Mouse (Mus musculus) ES-E14 (cell line): ENCODE results near the gene Slc17a9.

Source experiments
- MAFK ChIP-seq: IDR thresholded peaks from 2 replicates; pipeline ENCODE4 v1.6.1; 2014; ENCODE audit warnings: mild to moderate bottlenecking, low read depth, low read length, inconsistent platforms; ENCODE audit not compliant: insufficient read depth
- ZC3H11A ChIP-seq: IDR thresholded peaks from 2 replicates; pipeline ENCODE4 v1.6.1; 2012; ENCODE audit warnings: low read depth, mild to moderate bottlenecking, inconsistent platforms, low read length, borderline replicate concordance
- ZNF384 ChIP-seq: IDR thresholded peaks from 2 replicates; pipeline ENCODE4 v1.6.1; 2012; ENCODE audit warnings: low read depth, low read length, inconsistent platforms

DNA sequence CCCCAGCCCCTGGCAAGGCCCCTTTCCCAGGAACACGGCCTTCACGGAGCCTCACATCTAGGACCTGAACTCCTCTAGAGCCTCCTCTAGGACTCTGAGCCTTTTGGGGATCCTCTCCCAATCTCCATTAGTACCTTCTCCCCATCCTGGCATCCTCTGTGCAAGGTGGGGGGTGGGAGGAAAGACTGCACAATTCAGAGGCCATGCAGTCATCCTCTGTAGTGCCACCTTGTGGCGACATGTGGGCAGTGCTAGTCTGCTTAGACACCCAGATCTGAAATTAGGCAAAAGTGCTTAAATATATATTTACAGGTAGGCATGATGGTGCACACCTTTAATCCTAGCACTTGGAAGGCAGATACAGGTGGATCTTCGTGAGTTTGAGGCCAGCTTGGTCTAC, 66.6 kb downstream of the Slc17a9 start:
- no peak for TF ChIP-seq MAFK
- TF ChIP-seq ZNF384: no peak
- TF ChIP-seq ZC3H11A: no peak
